Mouse (Mus musculus) spleen, embryonic (tissue): ENCODE data around the gene Sash1.

Source experiments
- CTCF ChIA-PET: fragments of 350-600 bp; sonication (Branson Sonifier 250); formaldehyde crosslinking; loops from one replicate; lab custom pipeline; 2022; lab: Charles Lee

The Sash1 gene

GRCm38 (mm10) chr10:8885630-8886527 lies at the start of gene Sash1:
TSS of gene Sash1 (minus strand) at chr10:8886070.
- CTCF ChIA-PET, result no interaction called here

- CTCF ChIA-PET, result no interaction called here
These were observed 49.7 kb upstream of the Sash1 start for GRCm38 (mm10) chr10:8935601-8936000.

GRCm38 (mm10) chr10:8933451-8934372 lies 47.8 kb upstream of the Sash1 start:
- CTCF ChIA-PET, result interaction anchor here (0.8 kb wide), 1 partner anchor 16 kb away, joined by 3 read pairs; no protein-coding TSS in a partner anchor

GRCm38 (mm10) chr10:8931548-8932240 lies 45.8 kb upstream of the Sash1 start:
- CTCF ChIA-PET, result interaction anchor here (1.6 kb wide), 1 partner anchor 18 kb away, joined by 5 read pairs; no protein-coding TSS in a partner anchor

GRCm38 (mm10) chr10:8930672-8931071 lies 44.8 kb upstream of the Sash1 start:
- CTCF ChIA-PET, result no interaction called here

GRCm38 (mm10) chr10:8928775-8929647 lies 43.1 kb upstream of the Sash1 start:
- CTCF ChIA-PET, result no interaction called here

- CTCF ChIA-PET, result no interaction called here
These were observed 42.4 kb upstream of the Sash1 start for GRCm38 (mm10) chr10:8928261-8928660.

GRCm38 (mm10) chr10:8926906-8927305 lies 41.0 kb upstream of the Sash1 start:
- CTCF ChIA-PET, result no interaction called here

- CTCF ChIA-PET, result interaction anchor here (1.1 kb wide), 1 partner anchor 27 kb away, joined by 4 read pairs; no protein-coding TSS in a partner anchor
These were observed 40.4 kb upstream of the Sash1 start for GRCm38 (mm10) chr10:8926295-8926694.

GRCm38 (mm10) chr10:8925299-8925698 lies 39.4 kb upstream of the Sash1 start:
- CTCF ChIA-PET, result interaction anchor here (1.1 kb wide), 1 partner anchor 28 kb away, joined by 4 read pairs; no protein-coding TSS in a partner anchor

- CTCF ChIA-PET, result no interaction called here
These were observed 35.3 kb upstream of the Sash1 start for GRCm38 (mm10) chr10:8921098-8921693.

- CTCF ChIA-PET, result interaction anchor here (0.7 kb wide), 1 partner anchor 34 kb away, joined by 3 read pairs; no protein-coding TSS in a partner anchor
These were observed 31.9 kb upstream of the Sash1 start for GRCm38 (mm10) chr10:8917798-8918197.

- CTCF ChIA-PET, result interaction anchor here (0.7 kb wide), 1 partner anchor 35 kb away, joined by 3 read pairs; no protein-coding TSS in a partner anchor
These were observed 31.5 kb upstream of the Sash1 start for GRCm38 (mm10) chr10:8917350-8917749.

- CTCF ChIA-PET, result no interaction called here
These were observed 29.9 kb upstream of the Sash1 start for GRCm38 (mm10) chr10:8915755-8916154.

- CTCF ChIA-PET, result no interaction called here
These were observed 28.0 kb upstream of the Sash1 start for GRCm38 (mm10) chr10:8913904-8914303.

- CTCF ChIA-PET, result no interaction called here
These were observed 26.9 kb upstream of the Sash1 start for GRCm38 (mm10) chr10:8912706-8913275.

- CTCF ChIA-PET, result interaction anchor here (0.6 kb wide), 1 partner anchor 17 kb away, joined by 6 read pairs; no protein-coding TSS in a partner anchor
These were observed 26.3 kb upstream of the Sash1 start for GRCm38 (mm10) chr10:8912213-8912612.

GRCm38 (mm10) chr10:8910237-8910990 lies 24.5 kb upstream of the Sash1 start:
- CTCF ChIA-PET, result no interaction called here
